Mouse (Mus musculus): Measurements from ENCODE around the gene Bag2. TPM values are rescaled to one million over a fixed set of nuclear protein-coding genes. Genes with fewer than 3 reads are reported as not detected.

Gene Bag2
- polyA plus RNA-seq, 1 experiment = 7.7 TPM

GRCm38 (mm10) chr1:33721020-33721419 lies 36.6 kb downstream of the Bag2 start:
- Histone ChIP-seq H3K27ac (ENCODE audit: control insufficient read depth, insufficient read depth, low read depth, low read length, poor library complexity) (no peak overlapping the region), H3K4me1 (ENCODE audit: control insufficient read depth, insufficient read depth, low read length) (no peaks in the 10 kb centered on the region), H3K4me3 (replicated peaks; ENCODE audit: control insufficient read depth, low read depth, low read length) (peak overlapping the region; percentile 4)
- TF ChIP-seq POLR2A (IDR thresholded peaks at IDR 0.05; ENCODE audit: borderline replicate concordance, control insufficient read depth, low read depth, low read length) (no peak), CTCF (IDR thresholded peaks at IDR 0.05; ENCODE audit: control insufficient read depth, insufficient read depth, low read length) (no peak)
- 86% methylated on average over 7 of the region's 7 CpGs for WGBS

- H3K27ac ChIP-seq (ENCODE audit: control insufficient read depth, insufficient read depth, low read depth, low read length, poor library complexity) = peak overlapping the region; percentile 76
- WGBS = 1% methylated on average over 41 of the region's 41 CpGs
- TF ChIP-seq CTCF (IDR thresholded peaks at IDR 0.05; ENCODE audit: control insufficient read depth, insufficient read depth, low read length) = no peak
Measured at GRCm38 (mm10) chr1:33720231-33720630, 37.4 kb downstream of the Bag2 start.

GRCm38 (mm10) chr1:33719733-33720225 lies 37.8 kb downstream of the Bag2 start, which contains the start of gene Rab23:
Rab23 (plus strand) TSS chr1:33719887.
- H3K27ac ChIP-seq (ENCODE audit: control insufficient read depth, insufficient read depth, low read depth, low read length, poor library complexity) = peak within 1 kb of the TSS; percentile 76
- H3K4me3 ChIP-seq (replicated peaks; ENCODE audit: control insufficient read depth, low read depth, low read length) = peak within 1 kb of the TSS; percentile 73
- WGBS = under 1% methylated on average over 54 of the region's 54 CpGs
- TF ChIP-seq POLR2A (IDR thresholded peaks at IDR 0.05; ENCODE audit: borderline replicate concordance, control insufficient read depth, low read depth, low read length) (peak; percentile 23; the same call in 1 of the 2 replicates), CTCF (IDR thresholded peaks at IDR 0.05; ENCODE audit: control insufficient read depth, insufficient read depth, low read length) (no peak)
- H3K4me1 ChIP-seq (ENCODE audit: control insufficient read depth, insufficient read depth, low read length) = no peaks in the 10 kb centered on the region

More at GRCm38 (mm10) chr1:33720231-33720630, 37.4 kb downstream of the Bag2 start:
- Histone ChIP-seq H3K4me1 (ENCODE audit: control insufficient read depth, insufficient read depth, low read length) (no peaks in the 10 kb centered on the region), H3K4me3 (replicated peaks; ENCODE audit: control insufficient read depth, low read depth, low read length) (peak overlapping the region; percentile 73)

GRCm38 (mm10) chr1:33717636-33718035 lies 40.0 kb downstream of the Bag2 start:
- TF ChIP-seq POLR2A (IDR thresholded peaks at IDR 0.05; ENCODE audit: borderline replicate concordance, control insufficient read depth, low read depth, low read length) = no peak
- no peak for TF ChIP-seq CTCF (IDR thresholded peaks at IDR 0.05; ENCODE audit: control insufficient read depth, insufficient read depth, low read length)
- no peak overlapping the region for H3K4me3 ChIP-seq (replicated peaks; ENCODE audit: control insufficient read depth, low read depth, low read length)
- 95% methylated on average over 1 of the region's 1 CpGs for WGBS
- no peak overlapping the region for H3K27ac ChIP-seq (ENCODE audit: control insufficient read depth, insufficient read depth, low read depth, low read length, poor library complexity)
- no peaks in the 10 kb centered on the region for H3K4me1 ChIP-seq (ENCODE audit: control insufficient read depth, insufficient read depth, low read length)

- no peak overlapping the region for H3K4me3 ChIP-seq (replicated peaks; ENCODE audit: control insufficient read depth, low read depth, low read length)
- TF ChIP-seq CTCF (IDR thresholded peaks at IDR 0.05; ENCODE audit: control insufficient read depth, insufficient read depth, low read length) = no peak
- TF ChIP-seq POLR2A (IDR thresholded peaks at IDR 0.05; ENCODE audit: borderline replicate concordance, control insufficient read depth, low read depth, low read length) = no peak
- H3K4me1 ChIP-seq (ENCODE audit: control insufficient read depth, insufficient read depth, low read length) = no peaks in the 10 kb centered on the region
- H3K27ac ChIP-seq (ENCODE audit: control insufficient read depth, insufficient read depth, low read depth, low read length, poor library complexity) = no peak overlapping the region
- 12% methylated on average over 10 of the region's 10 CpGs for WGBS
Measured at GRCm38 (mm10) chr1:33714796-33715195, 42.8 kb downstream of the Bag2 start.

GRCm38 (mm10) chr1:33712026-33712425 lies 45.6 kb downstream of the Bag2 start:
- no peak overlapping the region for H3K4me3 ChIP-seq (replicated peaks; ENCODE audit: control insufficient read depth, low read depth, low read length)
- WGBS = 82% methylated on average over 5 of the region's 5 CpGs
- TF ChIP-seq CTCF (IDR thresholded peaks at IDR 0.05; ENCODE audit: control insufficient read depth, insufficient read depth, low read length) = no peak
- TF ChIP-seq POLR2A (IDR thresholded peaks at IDR 0.05; ENCODE audit: borderline replicate concordance, control insufficient read depth, low read depth, low read length) = no peak
- H3K27ac ChIP-seq (ENCODE audit: control insufficient read depth, insufficient read depth, low read depth, low read length, poor library complexity) = no peak overlapping the region
- H3K4me1 ChIP-seq (ENCODE audit: control insufficient read depth, insufficient read depth, low read length) = no peaks in the 10 kb centered on the region; the same call in 1 of the 2 replicates

- TF ChIP-seq CTCF (IDR thresholded peaks at IDR 0.05; ENCODE audit: control insufficient read depth, insufficient read depth, low read length) = no peak
- TF ChIP-seq POLR2A (IDR thresholded peaks at IDR 0.05; ENCODE audit: borderline replicate concordance, control insufficient read depth, low read depth, low read length) = no peak
- Histone ChIP-seq H3K27ac (ENCODE audit: control insufficient read depth, insufficient read depth, low read depth, low read length, poor library complexity) (no peak overlapping the region), H3K4me1 (ENCODE audit: control insufficient read depth, insufficient read depth, low read length) (no peaks in the 10 kb centered on the region; the same call in 1 of the 2 replicates), H3K4me3 (replicated peaks; ENCODE audit: control insufficient read depth, low read depth, low read length) (no peak overlapping the region)
- WGBS = 38% methylated on average over 2 of the region's 2 CpGs
Measured at GRCm38 (mm10) chr1:33709615-33710014, 48.0 kb downstream of the Bag2 start.

- no peak overlapping the region for H3K4me3 ChIP-seq (replicated peaks; ENCODE audit: control insufficient read depth, low read depth, low read length)
- 83% methylated on average over 3 of the region's 3 CpGs for WGBS
- no peaks in the 10 kb centered on the region; the same call in 1 of the 2 replicates for H3K4me1 ChIP-seq (ENCODE audit: control insufficient read depth, insufficient read depth, low read length)
- TF ChIP-seq CTCF (IDR thresholded peaks at IDR 0.05; ENCODE audit: control insufficient read depth, insufficient read depth, low read length) (no peak), POLR2A (IDR thresholded peaks at IDR 0.05; ENCODE audit: borderline replicate concordance, control insufficient read depth, low read depth, low read length) (no peak)
- no peak overlapping the region for H3K27ac ChIP-seq (ENCODE audit: control insufficient read depth, insufficient read depth, low read depth, low read length, poor library complexity)
Measured at GRCm38 (mm10) chr1:33701244-33701643, 56.4 kb downstream of the Bag2 start.

- Histone ChIP-seq H3K4me1 (ENCODE audit: control insufficient read depth, insufficient read depth, low read length) (no peaks in the 10 kb centered on the region), H3K27ac (ENCODE audit: control insufficient read depth, insufficient read depth, low read depth, low read length, poor library complexity) (no peak overlapping the region), H3K4me3 (replicated peaks; ENCODE audit: control insufficient read depth, low read depth, low read length) (no peak overlapping the region)
- no peak for TF ChIP-seq CTCF (IDR thresholded peaks at IDR 0.05; ENCODE audit: control insufficient read depth, insufficient read depth, low read length)
- no peak for TF ChIP-seq POLR2A (IDR thresholded peaks at IDR 0.05; ENCODE audit: borderline replicate concordance, control insufficient read depth, low read depth, low read length)
- 74% methylated on average over 2 of the region's 2 CpGs for WGBS
Measured at GRCm38 (mm10) chr1:33696016-33696415, 61.6 kb downstream of the Bag2 start.

Other genes starting within 250 kb of the Bag2 start
- 29.2 and 40.0 TPM in 2 replicates for gene Prim2, start 88.0 kb downstream of the Bag2 start, polyA plus RNA-seq (2011; ENCODE audit: insufficient read depth, insufficient read length, low replicate concordance, missing spikeins)
- 4.7 and 6.8 TPM in 2 replicates for gene Rab23, start 37.9 kb downstream of the Bag2 start, polyA plus RNA-seq (2011; ENCODE audit: insufficient read depth, insufficient read length, low replicate concordance, missing spikeins)
- 7.4 and 10.7 TPM in 2 replicates for gene Zfp451, start 56.8 kb upstream of the Bag2 start, polyA plus RNA-seq (2011; ENCODE audit: insufficient read depth, insufficient read length, low replicate concordance, missing spikeins)
- 0.74 and 1.6 TPM in 2 replicates for gene Bend6, start 150.0 kb upstream of the Bag2 start, polyA plus RNA-seq (2011; ENCODE audit: insufficient read depth, insufficient read length, low replicate concordance, missing spikeins)
- gene Dst, start 150.4 kb upstream of the Bag2 start, polyA plus RNA-seq (2011; ENCODE audit: insufficient read depth, insufficient read length, low replicate concordance, missing spikeins) = 2.5 and 9.5 TPM in 2 replicates